Mouse (Mus musculus): ENCODE measurements at regions not wholly inside any gene's neighbourhood (a gene's known extent, or its start where the extent isn't known, plus 50 kb on each side); places are given as distances from the start of the nearest gene placed in this dataset.

- Histone ChIP-seq H3K9me3 (no peaks in the 10 kb centered on the region), H3K4me2 (replicated peaks) (no peak overlapping the region), H3K27ac (no peak overlapping the region), H3K4me3 (no peak overlapping the region), H3K36me3 (no peaks in the 10 kb centered on the region), H3K9ac (no peak overlapping the region), H3K27me3 (no peaks in the 10 kb centered on the region), H3K4me1 (0 out of 2 replicates have a peak, but pooled peaks cover 7% of the 10 kb centered on the region)
- 26% methylated on average over 6 of the region's 6 CpGs for WGBS
- no peak for ATAC-seq (ENCODE audit: low FRiP score, low read depth)
These were observed 126.6 kb upstream of the Eef2kmt start for GRCm38 (mm10) chr16:5382228-5382884.

DNA sequence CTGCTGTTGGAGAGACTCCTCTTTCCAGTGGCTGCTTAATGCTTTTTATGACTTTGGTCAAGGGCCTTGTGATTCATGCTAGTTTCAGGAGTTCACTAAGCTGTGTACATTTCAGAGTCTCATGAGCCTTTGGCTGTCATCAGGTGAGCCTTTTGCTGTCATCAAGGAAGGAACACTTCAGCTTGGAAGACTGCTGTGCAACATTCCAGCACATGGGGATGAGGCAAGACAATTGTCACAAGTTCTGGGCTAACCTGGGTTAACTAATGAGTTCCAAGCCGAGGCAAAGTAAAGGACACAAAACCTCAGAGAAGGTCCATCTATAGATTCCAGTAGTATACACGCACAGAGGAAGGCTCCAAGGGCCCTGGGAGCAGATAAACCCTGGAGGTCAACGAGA, 124.8 kb upstream of the Eef2kmt start:
- Histone ChIP-seq H3K4me2 (replicated peaks) (no peak overlapping the region), H3K27me3 (no peaks in the 10 kb centered on the region), H3K4me1 (0 out of 2 replicates have a peak, but pooled peaks cover 7% of the 10 kb centered on the region), H3K9me3 (no peaks in the 10 kb centered on the region), H3K27ac (no peak overlapping the region), H3K9ac (no peak overlapping the region), H3K36me3 (no peaks in the 10 kb centered on the region), H3K4me3 (no peak overlapping the region)
- WGBS = 76% methylated on average over 3 of the region's 3 CpGs
- ATAC-seq (ENCODE audit: low FRiP score, low read depth) = no peak

- Histone ChIP-seq H3K9me3 (no peaks in the 10 kb centered on the region), H3K27ac (no peak overlapping the region), H3K4me2 (replicated peaks) (no peak overlapping the region), H3K4me1 (no peaks in the 10 kb centered on the region), H3K27me3 (no peaks in the 10 kb centered on the region), H3K9ac (no peak overlapping the region), H3K36me3 (no peaks in the 10 kb centered on the region), H3K4me3 (no peak overlapping the region)
- WGBS = 84% methylated on average over 3 of the region's 3 CpGs
- ATAC-seq (ENCODE audit: low FRiP score, low read depth) = no peak
These were observed 121.2 kb upstream of the Eef2kmt start for GRCm38 (mm10) chr16:5377001-5377400.

GRCm38 (mm10) chr16:5374818-5375605, 119.2 kb upstream of the Eef2kmt start:
- 29% methylated on average over 6 of the region's 6 CpGs for WGBS
- Histone ChIP-seq H3K27me3 (no peaks in the 10 kb centered on the region), H3K4me1 (no peaks in the 10 kb centered on the region), H3K27ac (no peak overlapping the region), H3K4me2 (replicated peaks) (no peak overlapping the region), H3K9ac (no peak overlapping the region), H3K4me3 (no peak overlapping the region), H3K36me3 (no peaks in the 10 kb centered on the region), H3K9me3 (no peaks in the 10 kb centered on the region)
- no peak for ATAC-seq (ENCODE audit: low FRiP score, low read depth)

DNA sequence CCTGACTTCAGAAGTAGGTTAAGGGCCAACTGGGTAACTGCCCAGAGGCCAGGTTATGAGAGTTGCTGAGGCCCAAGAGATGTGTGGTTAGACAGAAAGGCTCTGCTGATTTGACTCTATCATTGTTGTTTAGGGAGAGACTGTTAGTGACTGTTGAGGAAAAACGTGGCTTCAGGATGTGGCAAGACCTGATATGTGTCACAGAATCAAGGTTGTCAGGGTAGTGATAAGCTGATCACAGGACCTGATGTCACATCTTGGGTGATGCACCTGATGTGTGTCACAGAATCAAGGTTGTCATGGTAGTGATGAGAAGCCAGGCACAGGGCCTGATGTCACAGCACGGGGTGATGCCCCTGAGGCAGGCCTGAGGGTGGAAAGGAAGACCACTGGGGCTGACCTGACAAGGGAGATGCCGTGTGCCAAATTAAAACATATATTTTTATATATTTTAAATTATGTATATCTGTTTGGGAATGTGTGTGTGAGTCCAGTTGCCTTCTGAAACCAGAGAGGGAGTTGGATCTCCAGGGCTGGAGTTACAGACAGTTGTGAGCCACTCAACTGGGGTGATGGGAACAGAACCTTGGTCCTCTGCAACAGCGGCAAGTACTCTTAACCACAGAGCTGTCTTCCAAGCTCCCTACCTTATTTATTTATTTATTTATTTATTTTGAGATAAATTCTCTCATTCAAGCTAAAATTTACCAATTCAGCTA, 115.6 kb upstream of the Eef2kmt start:
- Histone ChIP-seq H3K27me3 (no peaks in the 10 kb centered on the region), H3K4me1 (peaks cover 7% of the 10 kb centered on the region; the same call in 1 of the 2 replicates), H3K9me3 (no peaks in the 10 kb centered on the region), H3K4me3 (no peak overlapping the region), H3K9ac (no peak overlapping the region), H3K36me3 (no peaks in the 10 kb centered on the region), H3K27ac (no peak overlapping the region), H3K4me2 (replicated peaks) (no peak overlapping the region)
- no peak for ATAC-seq (ENCODE audit: low FRiP score, low read depth)
- 94% methylated on average over 4 of the region's 4 CpGs for WGBS

- H3K4me1 ChIP-seq = peaks cover 7% of the 10 kb centered on the region; the same call in 1 of the 2 replicates
- H3K9me3 ChIP-seq = no peaks in the 10 kb centered on the region
- no peak for ATAC-seq (ENCODE audit: low FRiP score, low read depth)
- no peak overlapping the region for H3K4me2 ChIP-seq (replicated peaks)
- no peak overlapping the region for H3K9ac ChIP-seq
- H3K36me3 ChIP-seq = no peaks in the 10 kb centered on the region
- H3K4me3 ChIP-seq = no peak overlapping the region
- no peaks in the 10 kb centered on the region for H3K27me3 ChIP-seq
- H3K27ac ChIP-seq = no peak overlapping the region
These were observed 114.7 kb upstream of the Eef2kmt start for GRCm38 (mm10) chr16:5370496-5370895.

GRCm38 (mm10) chr16:5368897-5369558, 113.2 kb upstream of the Eef2kmt start:
- Histone ChIP-seq H3K27me3 (no peaks in the 10 kb centered on the region), H3K9ac (no peak overlapping the region), H3K9me3 (no peaks in the 10 kb centered on the region), H3K4me1 (peaks cover 7% of the 10 kb centered on the region; the same call in 1 of the 2 replicates), H3K27ac (no peak overlapping the region), H3K36me3 (no peaks in the 10 kb centered on the region), H3K4me3 (no peak overlapping the region), H3K4me2 (replicated peaks) (no peak overlapping the region)
- 32% methylated on average over 7 of the region's 7 CpGs for WGBS
- no peak for ATAC-seq (ENCODE audit: low FRiP score, low read depth)

DNA sequence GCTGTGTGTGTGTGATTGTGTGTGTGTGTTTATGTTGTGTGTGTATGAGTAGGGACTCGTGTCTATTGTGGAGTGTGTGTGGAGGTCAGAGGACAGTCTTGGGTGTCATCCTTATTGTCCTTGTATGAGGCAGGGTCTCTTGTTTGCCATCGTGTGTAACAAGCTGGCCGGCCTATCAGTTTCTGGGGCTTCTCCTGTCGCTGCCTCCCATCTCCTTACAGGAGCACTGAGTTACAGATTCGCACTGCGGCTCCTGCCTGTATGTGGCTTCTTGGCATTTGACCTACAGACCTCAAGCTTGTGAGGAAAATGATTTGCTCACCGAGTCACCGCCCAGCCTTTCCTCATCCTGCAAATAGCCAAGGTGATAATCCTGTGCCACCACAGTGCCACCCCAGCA, 112.6 kb upstream of the Eef2kmt start:
- no peaks in the 10 kb centered on the region for H3K27me3 ChIP-seq
- H3K4me1 ChIP-seq = peaks cover 7% of the 10 kb centered on the region; the same call in 1 of the 2 replicates
- H3K9ac ChIP-seq = no peak overlapping the region

GRCm38 (mm10) chr16:5367581-5368119, 111.9 kb upstream of the Eef2kmt start:
- Histone ChIP-seq H3K9me3 (no peaks in the 10 kb centered on the region), H3K4me2 (replicated peaks) (no peak overlapping the region), H3K36me3 (no peaks in the 10 kb centered on the region), H3K27me3 (no peaks in the 10 kb centered on the region), H3K9ac (no peak overlapping the region), H3K27ac (no peak overlapping the region), H3K4me3 (no peak overlapping the region), H3K4me1 (peaks cover 7% of the 10 kb centered on the region; the same call in 1 of the 2 replicates)
- no peak for ATAC-seq (ENCODE audit: low FRiP score, low read depth)
- 86% methylated on average over 10 of the region's 10 CpGs for WGBS

More for the DNA sequence above, 112.6 kb upstream of the Eef2kmt start:
- Histone ChIP-seq H3K9me3 (no peaks in the 10 kb centered on the region), H3K36me3 (no peaks in the 10 kb centered on the region), H3K4me2 (replicated peaks) (no peak overlapping the region), H3K27ac (no peak overlapping the region), H3K4me3 (no peak overlapping the region)
- ATAC-seq (ENCODE audit: low FRiP score, low read depth) = no peak
- 91% methylated on average over 8 of the region's 8 CpGs for WGBS

DNA sequence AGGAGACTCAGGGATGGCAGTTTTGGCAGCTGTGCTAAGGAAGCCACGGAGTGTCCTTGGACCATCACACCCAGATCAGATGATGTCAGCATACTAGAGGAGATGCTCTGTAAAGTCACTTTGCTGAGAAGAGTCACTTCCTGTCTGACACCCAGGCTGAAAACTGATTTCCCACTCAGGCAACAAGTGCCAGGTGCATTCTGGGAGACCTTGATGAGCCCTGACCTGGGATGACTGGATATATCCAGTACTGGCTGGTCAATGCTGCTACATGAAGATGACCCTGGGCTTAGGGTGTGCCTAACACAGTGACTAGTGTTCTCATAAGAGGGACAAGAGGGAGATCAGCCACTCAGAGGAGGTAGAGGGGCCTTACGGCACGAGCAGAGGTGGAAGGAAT, 110.2 kb upstream of the Eef2kmt start:
- no peaks in the 10 kb centered on the region for H3K27me3 ChIP-seq
- no peaks in the 10 kb centered on the region for H3K9me3 ChIP-seq
- ATAC-seq (ENCODE audit: low FRiP score, low read depth) = no peak
- H3K36me3 ChIP-seq = no peaks in the 10 kb centered on the region
- WGBS = 87% methylated on average over 3 of the region's 3 CpGs
- H3K4me1 ChIP-seq = peaks cover 7% of the 10 kb centered on the region; the same call in 1 of the 2 replicates
- H3K9ac ChIP-seq = no peak overlapping the region
- no peak overlapping the region for H3K4me3 ChIP-seq
- H3K4me2 ChIP-seq (replicated peaks) = no peak overlapping the region
- H3K27ac ChIP-seq = no peak overlapping the region

DNA sequence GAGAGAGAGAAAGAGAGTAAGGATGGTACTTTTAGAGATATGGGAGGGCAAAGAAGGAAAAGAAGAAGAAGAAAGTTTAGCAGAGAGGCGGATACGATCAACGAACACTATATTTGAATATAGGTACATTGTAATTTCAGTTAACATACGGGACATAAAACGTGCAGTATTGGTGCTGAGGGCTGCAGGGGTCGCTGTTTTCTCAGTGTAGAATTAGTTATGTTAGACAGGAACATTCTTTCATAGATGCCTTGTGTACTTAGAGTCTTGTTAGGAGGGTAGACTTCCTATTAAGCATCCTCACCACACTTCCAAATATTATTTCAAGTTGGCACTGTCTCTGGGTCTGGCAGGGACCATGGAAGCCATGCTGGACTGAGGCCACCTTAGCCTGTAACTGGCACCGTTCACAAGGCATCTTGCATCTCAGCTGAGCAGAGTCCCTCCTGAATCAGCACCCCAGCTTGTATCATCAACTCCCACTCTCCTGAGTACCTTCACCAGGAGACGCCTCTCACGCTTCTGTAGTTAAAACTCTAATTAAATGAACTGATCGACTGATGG, 107.3 kb upstream of the Eef2kmt start:
- no peaks in the 10 kb centered on the region for H3K27me3 ChIP-seq
- no peak for ATAC-seq (ENCODE audit: low FRiP score, low read depth)
- WGBS = 72% methylated on average over 10 of the region's 10 CpGs
- no peaks in the 10 kb centered on the region for H3K9me3 ChIP-seq
- H3K9ac ChIP-seq = no peak overlapping the region
- H3K27ac ChIP-seq = no peak overlapping the region
- no peak overlapping the region for H3K4me3 ChIP-seq
- H3K36me3 ChIP-seq = no peaks in the 10 kb centered on the region
- H3K4me1 ChIP-seq = no peaks in the 10 kb centered on the region
- no peak overlapping the region for H3K4me2 ChIP-seq (replicated peaks)

Measured in limb, embryonic 13.5 days (tissue).